Comparison of ENCODE assay signal across 15 mouse cellular contexts in the genomic region with DNA sequence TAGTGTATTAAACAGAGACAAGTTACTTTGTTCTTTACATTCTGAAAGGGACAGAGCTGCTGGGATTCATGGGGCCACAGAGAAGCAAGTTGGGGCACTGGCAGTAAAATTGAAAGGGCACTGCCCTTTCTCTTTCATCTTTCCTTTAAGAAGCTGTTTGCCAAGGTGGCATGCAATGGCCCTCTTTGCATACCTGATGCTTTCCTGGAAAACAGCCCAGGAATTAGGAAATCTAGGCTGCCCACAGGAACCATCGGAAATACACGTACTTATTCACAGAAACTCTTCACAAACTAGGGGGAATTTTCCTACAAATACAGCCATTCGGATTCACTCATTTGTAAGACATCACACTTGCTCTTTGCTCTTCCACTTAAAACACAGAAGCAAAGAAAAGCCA.
"Had no signal": no experiment of that assay in that cellular context is flagged by ENCODE, and none has a peak within 500 bp of the region (broad histone marks: within the 10 kb centered on the region; RNA-seq: fewer than 3 reads in every experiment).

No protein-coding gene starts in this region.

- H3K4me1 ChIP-seq: kidney, embryonic 15.5 days; liver, embryonic 12.5 days; liver, embryonic 15.5 days; midbrain, embryonic 13.5 days had no signal

- H3K4me3 ChIP-seq: kidney, embryonic 15.5 days; limb, embryonic 10.5 days; limb, embryonic 13.5 days; liver, embryonic 12.5 days; liver, embryonic 15.5 days; midbrain, embryonic 13.5 days had no signal

- DNase-seq: kidney, adult 2 months; kidney, postnatal 10 days; kidney, postnatal 36 days; layer of hippocampus, postnatal 36 days; liver; lung, embryonic 14.5 days; right cerebral cortex, postnatal 14 days; right cerebral cortex, postnatal 4 days; thymus, postnatal 25 days had no signal
